ENCODE assay signal across 16 mouse cellular contexts in the genomic region with DNA sequence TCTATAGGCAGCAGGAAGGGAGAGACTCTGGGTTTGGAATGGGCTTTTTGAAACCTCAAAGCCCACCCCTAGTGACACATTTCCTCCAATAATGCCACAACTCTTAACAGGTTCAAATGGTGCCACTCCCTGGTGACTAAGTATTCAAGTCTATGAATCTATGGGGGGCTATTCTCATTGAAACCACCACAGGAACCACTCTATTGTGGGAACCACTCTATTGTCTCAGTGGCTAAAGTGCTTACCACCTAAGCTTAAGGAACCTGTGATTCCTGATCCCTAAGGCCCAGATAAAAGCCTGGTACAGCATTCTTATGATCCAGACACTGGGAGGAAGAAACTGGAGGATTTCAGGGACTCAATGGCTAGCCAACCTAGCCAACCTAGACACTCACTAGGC.
"Had no signal": no experiment of that assay in that cellular context is flagged by ENCODE, and none has a peak within 500 bp of the region (broad histone marks: within the 10 kb centered on the region; RNA-seq: fewer than 3 reads in every experiment).

No protein-coding gene starts in this region.

- H3K27ac ChIP-seq: neural tube, embryonic 12.5 days; neural tube, embryonic 13.5 days; neural tube, embryonic 15.5 days; stomach, embryonic 15.5 days; stomach, postnatal 0 days had no signal

- H3K36me3 ChIP-seq: neural tube, embryonic 12.5 days; neural tube, embryonic 13.5 days; stomach, embryonic 15.5 days had no signal

- DNase-seq: retina, postnatal 1 day; right cerebral cortex, adult 18-20 months; right cerebral cortex, postnatal 14 days; right cerebral cortex, postnatal 25 days; right cerebral cortex, postnatal 4 days; spleen, adult 18-20 months; thymus, adult 2 months; thymus, postnatal 14 days; thymus, postnatal 25 days; thymus, postnatal 36 days; thymus, postnatal 4 days had no signal

- H3K9me3 ChIP-seq: neural tube, embryonic 12.5 days; neural tube, embryonic 13.5 days; neural tube, embryonic 15.5 days; stomach, embryonic 15.5 days had no signal

- H3K4me1 ChIP-seq: stomach, embryonic 15.5 days had no signal

- H3K4me3 ChIP-seq: neural tube, embryonic 12.5 days; neural tube, embryonic 13.5 days; neural tube, embryonic 15.5 days; stomach, embryonic 15.5 days had no signal

- H3K9ac ChIP-seq: neural tube, embryonic 12.5 days; neural tube, embryonic 13.5 days; neural tube, embryonic 15.5 days; stomach, embryonic 15.5 days had no signal
